Mouse (Mus musculus) gastrocnemius, postnatal 25 days (tissue): ENCODE results near the gene Ints7. TPM values are rescaled to one million over a fixed set of nuclear protein-coding genes. Genes with fewer than 3 reads are reported as not detected.

ENCODE experiments used
- DNase-seq: peaks from one replicate; pipeline ENCODE4 v3.0.0; 2022
- total RNA-seq, 2 experiments: library from RNA; stranded (reverse); gene quantifications; 1 replicate in 1 of 2; 2 replicates in 1 of 2; pipeline ENCODE4 v1.2.3; 2021

Ints7 gene
- total RNA-seq, 2 experiments from 2014 or later: 6.4 to 6.6 TPM

DNA sequence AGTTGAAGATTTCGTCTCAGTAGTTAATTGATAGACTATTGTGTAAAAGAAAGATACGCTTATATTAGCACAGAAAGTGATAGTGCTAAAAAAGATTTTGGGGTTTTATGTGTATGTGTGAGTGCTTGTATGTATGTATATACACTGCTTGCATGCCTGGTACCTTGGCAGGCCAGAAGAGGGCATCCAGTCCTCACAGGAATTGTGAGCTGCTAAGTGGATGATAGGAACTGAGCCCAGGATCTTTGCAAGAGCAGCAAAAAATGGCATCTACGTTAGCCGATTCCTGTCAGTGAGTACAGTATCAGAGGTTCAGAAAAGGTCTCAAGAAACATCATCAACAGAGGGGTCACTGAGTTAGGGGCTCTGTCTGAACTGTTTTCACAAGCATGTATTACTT lies 9.0 kb downstream of the Ints7 start:
- DNase-seq: no peak

DNA sequence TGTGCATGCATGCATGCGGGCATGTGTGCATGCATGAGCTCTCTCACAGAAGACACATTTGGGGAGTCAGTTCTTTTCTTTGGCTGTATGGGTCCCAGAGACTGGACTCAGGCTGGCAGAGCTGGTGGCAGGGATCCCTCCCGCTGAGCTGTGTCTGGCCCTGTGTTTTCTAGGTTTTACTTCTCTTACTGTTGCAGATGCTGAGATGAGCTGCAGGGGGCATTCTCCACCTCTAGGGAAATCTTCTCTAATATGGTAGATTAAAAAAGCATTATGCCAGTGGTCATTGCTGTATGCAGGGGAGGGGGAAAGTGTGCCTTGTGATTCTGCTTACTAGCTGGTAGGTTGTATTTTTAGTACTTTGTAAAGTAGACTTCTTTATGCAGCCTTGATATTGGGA lies 10.3 kb downstream of the Ints7 start:
- no peak for DNase-seq

DNA sequence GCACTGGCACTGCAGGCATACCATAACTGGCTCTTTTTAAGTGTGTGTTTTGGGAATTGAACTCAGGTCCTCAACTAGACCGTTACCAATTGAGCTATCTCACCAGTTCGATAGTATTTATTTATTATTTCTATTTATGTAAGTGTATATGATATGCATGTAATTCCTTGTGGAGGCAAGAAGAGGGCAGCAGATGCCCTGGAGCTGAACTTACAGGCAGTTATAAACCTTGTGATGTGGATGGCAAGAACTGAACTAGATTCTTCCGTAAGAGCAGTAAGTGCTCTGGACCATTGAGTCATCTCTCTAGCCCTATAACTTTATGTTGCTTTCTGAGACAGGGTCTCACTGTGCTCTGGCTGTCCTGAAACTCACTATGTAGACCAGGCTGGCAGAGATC lies 11.6 kb downstream of the Ints7 start:
- no peak for DNase-seq

DNA sequence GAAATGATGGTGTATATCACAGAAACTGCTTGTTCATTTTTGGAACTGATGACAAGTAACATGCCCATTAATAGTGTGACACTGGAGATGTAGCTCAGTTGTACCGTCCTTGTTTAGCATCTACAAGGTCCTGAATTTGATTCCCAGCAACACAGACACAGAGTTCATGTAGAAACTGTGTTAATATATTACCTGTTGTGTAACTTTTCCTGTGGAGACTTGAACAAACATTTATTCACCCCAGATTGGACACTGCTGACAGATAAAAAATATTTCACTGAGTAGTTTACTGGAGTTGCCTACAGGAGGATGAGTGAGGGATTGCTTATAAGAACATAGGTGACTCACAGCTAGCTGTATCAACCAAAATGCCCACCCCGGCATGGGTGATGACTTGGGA lies 13.3 kb downstream of the Ints7 start:
- no peak for DNase-seq

DNA sequence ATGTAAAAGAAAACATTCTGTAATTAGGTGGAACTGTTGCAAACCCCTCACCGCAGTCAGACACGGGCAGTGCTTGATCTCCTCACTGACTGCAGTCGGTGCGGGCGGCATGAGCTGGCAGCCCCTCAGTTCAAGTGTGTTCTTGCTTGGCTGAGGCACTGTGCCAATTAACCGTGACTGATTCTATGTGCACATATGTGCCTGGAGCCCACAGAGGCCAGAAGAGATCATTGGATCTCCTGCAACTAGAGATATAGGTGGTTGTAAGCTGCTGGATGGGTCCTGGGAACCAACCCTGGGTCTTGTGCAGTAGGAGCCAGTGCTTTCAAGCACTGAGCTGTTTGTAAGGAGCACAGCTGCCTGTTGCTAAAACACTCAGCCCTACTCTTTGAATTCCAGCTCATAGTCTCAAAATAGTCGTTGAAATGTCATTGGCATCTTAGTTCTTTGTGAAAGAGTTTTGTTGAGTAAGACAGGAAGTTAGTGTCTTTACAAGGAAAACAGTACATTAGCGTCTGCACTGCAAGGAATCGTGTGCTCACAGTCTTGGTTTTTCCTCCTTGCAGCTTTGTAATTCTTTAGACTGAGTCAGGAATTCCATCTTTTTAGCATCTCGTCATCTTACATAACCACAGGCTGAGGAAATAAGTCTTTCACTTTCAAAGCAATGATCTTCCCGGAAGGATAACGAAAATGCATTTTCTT lies 16.7 kb downstream of the Ints7 start:
- DNase-seq: no peak

DNA sequence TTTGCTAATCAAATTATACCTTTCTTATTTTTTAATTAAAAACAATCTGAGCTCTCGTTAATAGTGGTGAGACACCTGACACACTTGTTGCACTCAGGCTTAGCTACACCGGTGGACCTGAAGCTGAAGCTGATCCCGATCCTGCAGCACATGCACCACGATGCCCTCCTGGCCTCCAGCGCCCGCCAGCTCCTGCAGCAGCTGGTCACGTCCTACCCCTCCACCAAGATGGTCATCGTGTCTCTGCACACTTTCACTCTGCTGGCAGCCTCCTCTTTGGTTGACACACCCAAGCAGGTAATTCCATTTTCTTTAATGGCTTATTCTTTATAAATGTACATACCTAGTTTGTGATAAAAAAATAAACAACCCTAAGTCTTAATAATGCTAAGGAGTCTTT lies 20.6 kb downstream of the Ints7 start:
- DNase-seq: no peak

DNA sequence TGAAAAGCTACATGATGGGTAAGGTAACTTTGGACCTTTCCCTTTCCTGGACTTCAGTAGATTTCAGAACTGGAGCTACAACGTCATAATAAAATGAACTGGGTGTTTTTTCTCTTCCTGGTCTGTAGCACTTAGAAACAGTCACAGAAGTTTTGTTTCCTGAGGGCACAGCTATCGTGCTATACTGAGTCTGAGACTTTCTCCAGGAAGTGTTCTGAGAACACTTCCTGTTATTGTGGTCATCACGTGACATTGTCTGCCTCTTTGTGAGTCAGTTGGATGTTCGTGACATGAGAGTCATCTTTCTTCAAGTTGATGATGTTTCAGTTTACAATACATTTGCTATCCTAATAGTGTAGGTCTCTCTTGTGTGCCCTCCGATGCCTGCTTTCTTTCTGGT lies 23.8 kb downstream of the Ints7 start:
- no peak for DNase-seq

DNA sequence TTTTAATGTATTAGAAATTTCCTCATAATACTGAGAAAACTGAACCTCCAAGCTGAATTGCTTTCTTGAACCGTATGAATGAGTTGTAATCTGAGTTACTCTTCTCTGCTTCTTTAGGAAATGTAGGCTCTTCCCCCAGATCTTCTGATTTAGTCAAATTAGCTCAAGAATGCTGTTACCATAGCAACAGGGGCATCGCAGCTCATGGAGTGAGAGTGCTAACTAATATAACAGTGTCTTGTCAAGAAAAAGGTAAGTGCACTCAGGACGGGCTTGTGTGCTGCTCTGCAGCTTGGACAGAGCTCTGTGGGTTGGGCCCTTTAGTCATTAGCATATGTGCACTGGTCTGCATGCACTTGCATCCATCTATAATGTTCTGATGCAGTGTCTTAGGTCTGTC lies 29.3 kb downstream of the Ints7 start:
- DNase-seq: no peak

DNA sequence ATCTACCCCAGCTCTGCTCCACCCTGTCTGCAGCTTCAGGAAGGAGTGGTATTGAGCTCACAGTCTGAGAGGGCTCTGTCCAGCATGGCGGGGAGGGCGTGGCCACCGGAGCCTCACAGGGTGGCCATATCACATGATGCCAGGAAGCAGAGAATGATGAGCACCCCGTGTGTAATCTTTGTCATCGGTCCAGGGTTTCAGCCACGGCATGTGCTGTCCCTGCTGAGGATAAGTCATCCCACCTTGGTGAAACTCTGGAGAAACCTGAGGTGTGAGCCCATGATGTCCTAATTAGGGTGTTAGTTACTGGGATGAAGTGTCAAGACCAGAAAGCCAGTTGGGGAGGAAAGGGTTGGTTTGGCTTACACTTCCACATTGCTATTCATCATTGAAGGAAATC lies 33.6 kb downstream of the Ints7 start:
- no peak for DNase-seq

DNA sequence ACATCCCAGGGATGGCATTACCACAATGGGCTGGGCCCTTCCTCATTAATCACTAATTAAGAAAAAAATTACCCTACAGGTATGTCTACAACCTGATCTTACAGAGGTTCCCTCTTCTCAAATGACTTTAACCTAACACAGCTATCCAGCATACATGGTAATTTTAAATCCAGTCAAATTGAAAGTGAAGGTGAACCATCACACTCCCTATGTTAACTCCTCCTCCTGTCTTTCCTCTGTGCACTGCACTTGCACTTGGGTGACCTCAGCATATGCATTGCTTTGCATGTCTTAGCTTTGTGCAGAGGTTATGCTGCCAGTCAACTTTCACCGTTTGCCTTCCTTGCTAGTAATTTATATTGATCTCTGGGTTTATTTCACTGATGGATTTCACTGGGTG lies 34.1 kb downstream of the Ints7 start:
- no peak for DNase-seq

DNA sequence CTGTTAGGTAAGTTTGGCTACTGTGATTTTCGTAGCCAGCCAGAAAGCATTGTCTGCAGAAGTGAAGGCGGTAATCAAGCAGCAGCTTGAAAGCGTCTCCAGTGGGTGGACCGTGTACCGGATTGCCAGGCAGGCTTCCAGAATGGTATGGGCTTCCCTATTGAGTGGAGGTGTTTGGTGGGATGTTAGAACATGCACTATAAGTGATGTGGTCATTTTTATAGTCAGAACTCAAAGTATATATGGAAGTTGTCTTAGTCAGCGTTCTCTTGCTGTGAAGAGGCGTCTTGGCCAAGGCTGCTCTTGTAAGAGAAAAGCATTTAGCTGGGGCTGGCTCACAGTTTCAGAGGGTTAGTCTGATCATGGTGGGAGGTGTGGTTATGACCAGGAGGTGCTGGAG lies 34.9 kb downstream of the Ints7 start:
- DNase-seq: no peak

DNA sequence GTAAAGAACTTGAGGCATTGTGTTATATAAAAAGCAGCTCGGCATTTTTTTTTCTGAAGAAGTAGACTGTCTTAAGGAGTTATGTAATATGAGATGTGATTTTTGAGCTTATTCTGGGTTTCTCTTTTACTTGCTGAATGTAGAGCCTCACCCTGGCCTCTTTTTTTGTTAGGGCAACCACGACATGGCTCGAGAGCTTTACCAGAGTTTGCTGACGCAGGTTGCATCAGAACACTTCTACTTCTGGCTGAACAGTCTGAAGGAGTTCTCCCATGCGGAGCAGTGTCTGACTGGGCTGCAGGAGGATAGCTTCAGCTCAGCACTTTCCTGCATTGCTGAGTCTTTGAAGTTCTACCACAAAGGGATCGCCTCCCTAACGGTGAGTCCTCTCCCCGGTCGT lies 36.2 kb downstream of the Ints7 start:
- DNase-seq: no peak

DNA sequence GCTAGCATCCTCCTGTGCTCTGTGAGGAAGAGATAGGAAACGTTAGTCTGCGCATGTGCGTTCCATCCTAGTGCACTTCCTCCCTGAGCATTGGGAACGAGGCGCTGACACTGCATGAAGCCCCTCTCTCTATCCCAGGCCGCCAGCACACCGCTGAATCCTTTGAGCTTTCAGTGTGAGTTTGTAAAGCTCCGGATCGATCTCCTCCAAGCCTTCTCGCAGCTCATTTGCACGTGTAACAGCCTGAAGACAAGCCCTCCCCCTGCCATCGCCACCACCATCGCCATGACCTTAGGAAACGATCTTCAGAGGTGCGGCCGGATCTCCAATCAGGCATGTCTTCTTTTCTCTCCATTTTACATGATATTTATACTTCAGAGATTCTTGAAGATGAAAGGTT lies 37.4 kb downstream of the Ints7 start:
- no peak for DNase-seq

DNA sequence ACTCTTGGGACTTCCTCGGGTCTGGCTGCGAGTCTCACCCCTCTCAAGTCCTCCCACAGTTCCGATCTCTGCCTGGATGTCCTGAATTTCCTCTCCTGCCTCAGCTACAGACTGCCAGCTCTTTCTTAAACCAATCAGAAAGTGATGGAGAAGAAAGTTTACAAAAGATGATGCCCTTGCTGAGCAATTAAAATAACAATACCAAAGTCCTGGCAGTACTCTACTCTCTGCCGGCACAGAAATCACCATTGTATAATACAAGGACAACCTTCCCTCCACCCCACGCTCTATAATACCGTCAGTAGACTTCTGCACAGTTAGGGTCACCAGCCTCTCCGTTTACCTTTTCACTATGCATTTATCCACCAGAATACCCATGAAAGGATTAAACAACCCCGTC lies 40.8 kb downstream of the Ints7 start:
- DNase-seq: no peak

DNA sequence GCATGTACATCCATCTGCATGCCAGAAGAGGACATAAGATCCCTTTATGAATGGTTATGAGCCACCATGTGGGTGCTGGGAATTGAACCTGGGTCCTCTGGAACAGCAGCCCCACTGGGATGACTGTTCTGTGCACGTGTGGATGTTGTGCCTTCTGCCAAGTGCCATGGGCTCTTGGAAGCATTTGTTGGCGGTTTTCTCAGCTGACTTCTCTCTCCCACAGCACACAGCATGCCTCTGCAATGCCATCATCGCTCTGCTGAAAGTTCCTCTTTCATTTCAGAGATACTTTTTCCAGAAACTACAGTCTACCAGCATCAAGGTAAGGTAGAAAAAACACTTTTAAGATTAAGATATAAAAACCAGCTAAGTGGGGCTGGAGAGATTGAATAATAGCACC lies 42.2 kb downstream of the Ints7 start:
- no peak for DNase-seq

DNA sequence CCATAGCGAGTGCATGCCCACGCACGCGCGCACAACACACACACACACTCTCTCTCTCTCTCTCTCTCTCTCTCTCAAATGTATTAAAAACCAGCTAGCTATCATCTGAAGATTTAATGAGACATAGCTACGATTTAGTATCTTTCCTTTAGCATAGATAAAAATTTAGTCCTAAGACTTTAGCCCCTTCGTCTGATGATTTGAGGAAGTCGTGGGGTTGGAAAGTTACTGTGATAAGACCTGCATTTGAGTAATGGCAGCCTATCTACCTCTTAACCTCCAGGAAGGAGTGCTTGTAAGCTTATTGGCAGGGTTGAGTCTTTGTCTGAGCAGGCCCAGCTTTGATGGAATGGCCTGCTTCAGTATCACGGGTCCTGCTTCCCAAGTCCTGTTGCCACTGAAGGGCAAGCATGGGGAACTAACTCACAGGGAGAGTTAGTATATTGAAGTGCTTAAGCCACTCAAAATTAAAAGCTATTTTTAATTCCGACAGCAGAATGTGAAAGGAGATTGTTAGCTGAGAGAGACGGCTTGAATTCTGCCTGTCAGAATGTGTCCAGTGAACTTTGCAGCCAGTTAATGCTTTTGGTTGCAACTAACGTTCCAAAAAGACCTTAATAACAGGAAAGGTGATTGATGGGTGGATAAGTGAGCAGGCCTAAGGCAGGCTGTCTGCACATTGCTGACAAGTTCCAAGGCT lies 42.8 kb downstream of the Ints7 start:
- DNase-seq: no peak

DNA sequence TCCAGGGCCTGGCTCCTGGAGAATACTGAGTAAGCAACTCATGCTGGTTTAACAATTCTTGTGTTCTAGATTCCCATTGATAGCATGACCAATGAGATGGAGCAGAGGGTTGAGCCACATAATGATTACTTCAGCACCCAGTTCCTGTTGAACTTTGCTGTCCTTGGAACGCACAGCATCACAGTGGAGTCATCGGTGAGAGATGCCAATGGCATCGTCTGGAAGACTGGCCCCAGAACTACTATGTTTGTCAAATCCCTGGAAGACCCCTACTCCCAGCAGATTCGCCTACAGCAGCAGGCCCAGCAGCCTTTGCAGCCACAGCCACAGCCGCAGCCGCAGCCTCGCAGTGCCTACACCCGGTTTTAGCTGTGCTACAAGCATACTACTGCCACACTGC lies 45.7 kb downstream of the Ints7 start:
- no peak for DNase-seq

DNA sequence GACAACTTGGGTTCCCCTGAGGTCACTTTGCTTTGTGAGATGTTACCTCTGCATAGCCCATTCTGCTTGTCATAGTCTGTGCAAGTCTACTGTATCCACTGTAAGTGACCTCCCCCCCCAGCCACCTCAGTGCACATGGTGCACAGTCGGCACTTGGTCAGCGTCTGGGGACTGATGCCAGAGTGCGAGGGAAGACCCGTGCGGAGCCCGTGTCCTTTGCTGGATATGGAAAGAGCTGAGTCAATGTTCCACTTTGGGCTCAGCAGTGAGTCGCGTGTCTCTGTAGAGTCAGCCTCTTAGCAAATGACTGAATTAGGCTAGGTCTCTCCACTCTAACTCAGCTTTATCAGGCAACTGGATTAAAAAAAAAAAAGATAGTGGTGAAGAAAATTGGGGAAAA lies 47.4 kb downstream of the Ints7 start:
- DNase-seq: peak; percentile 25

DNA sequence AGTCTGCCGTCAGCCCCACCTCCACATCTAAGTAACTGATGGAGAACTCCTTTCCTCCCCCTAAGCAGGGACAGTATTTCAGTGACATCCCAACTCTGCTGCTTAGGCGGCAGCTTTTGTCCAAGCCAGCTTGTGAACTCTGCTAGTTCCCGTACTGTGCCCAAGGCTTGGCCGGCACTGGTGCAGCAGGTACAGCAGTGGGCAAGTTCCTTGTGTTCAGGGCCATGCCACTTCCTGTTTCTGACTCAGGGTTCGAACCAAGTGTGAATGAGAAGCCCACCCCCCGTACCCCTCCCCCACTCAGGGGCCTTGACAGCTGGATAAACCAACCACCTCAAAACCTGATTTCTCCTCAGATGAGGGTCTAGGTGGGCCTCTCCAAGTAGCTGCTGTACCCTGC lies 49.1 kb downstream of the Ints7 start:
- DNase-seq: no peak

DNA sequence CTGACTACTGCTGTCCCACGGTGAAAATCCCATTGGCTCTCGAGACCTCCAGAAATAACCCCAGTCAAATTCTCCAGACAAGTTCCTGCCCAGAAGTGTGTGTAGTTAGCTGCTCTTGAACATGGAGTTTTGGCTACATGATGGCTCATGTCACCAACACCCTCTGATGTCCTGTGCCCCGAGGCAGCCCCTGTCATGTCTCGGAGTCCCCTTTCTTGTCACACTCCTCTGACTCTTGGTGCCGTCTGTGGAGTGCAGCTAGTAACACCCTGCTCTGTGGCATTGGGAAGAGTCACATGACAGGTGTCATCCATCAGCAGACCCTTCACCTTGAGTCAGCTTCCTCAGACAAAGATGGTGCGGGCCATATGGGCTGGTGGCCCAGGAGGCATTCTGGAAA lies 49.6 kb downstream of the Ints7 start:
- no peak for DNase-seq

DNA sequence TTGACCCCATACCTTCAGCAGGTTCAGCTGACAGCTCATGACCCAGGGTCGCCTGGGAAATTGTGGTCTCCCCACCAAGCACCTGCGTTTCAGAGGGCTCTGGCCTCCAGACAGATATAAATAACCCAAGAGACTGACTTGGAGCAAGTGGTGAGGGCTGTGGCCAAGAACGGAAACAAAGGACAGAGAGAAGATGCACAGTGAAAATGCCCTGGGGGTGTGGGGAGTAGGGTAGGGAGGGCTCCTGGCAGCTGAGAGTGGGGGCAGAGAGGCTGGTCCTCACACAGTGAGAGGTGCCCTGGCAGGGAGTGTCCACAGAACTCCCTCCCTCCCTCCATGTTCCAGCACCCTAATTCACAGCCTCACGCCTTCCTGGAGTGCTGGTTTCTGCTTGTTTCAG lies 50.2 kb downstream of the Ints7 start:
- DNase-seq: no peak

DNA sequence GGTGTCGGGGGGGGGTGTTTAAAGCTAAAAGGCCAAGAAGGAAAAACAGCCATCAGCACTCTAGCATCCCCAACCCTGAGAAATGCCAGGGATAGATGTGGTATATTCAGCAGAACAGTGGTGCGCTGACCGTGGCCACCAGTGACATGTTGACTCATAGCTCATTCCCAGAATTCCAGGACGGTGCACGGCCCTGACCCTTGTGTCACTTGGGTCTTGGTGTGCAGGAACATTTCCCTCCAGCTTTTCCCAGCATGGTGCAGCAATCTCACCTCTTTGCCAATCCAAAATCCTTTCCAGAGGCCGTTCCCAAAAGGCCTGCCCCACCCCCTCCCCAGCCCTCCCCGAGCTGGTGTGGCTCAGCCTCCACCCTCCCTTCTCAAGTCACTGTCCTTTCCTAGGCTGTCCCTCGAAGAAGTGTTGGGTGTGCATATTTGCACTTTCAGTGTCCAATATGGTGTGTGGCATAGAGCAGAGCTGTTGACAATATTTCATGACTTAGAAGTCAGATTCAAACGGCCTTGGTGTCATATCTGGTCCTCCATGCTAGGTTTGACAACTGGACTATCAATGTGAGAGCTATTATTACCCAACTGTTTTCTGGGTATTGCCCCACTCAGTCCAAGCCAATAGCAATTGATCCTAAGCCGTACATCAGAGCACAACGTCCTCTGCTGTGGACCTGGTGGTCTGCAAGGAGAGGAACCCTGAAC lies 53.2 kb downstream of the Ints7 start:
- no peak for DNase-seq

DNA sequence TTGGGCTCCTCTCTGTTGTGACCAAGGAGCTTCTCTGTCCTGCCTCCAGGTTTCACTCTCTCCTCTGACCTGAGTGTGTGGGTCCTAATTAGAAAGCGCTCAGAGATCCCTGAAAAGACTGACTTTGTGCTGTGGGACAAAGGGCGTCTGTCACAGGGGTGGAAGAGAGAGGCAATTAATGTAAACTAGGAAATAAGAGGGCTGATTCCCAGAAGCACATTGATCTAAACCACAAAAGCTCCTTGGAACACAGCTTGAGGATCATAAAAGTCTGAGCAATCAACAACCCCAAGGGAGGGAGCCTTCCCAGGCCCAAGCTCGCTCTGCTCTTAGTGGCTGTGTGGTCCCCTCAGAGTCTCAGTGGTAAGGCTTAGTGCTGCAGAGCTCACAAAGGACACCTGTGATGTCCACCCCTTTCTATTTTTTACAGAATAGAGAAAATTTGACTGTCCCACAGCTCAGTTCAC lies 53.8 kb downstream of the Ints7 start:
- DNase-seq: no peak
